In the genomic region with DNA sequence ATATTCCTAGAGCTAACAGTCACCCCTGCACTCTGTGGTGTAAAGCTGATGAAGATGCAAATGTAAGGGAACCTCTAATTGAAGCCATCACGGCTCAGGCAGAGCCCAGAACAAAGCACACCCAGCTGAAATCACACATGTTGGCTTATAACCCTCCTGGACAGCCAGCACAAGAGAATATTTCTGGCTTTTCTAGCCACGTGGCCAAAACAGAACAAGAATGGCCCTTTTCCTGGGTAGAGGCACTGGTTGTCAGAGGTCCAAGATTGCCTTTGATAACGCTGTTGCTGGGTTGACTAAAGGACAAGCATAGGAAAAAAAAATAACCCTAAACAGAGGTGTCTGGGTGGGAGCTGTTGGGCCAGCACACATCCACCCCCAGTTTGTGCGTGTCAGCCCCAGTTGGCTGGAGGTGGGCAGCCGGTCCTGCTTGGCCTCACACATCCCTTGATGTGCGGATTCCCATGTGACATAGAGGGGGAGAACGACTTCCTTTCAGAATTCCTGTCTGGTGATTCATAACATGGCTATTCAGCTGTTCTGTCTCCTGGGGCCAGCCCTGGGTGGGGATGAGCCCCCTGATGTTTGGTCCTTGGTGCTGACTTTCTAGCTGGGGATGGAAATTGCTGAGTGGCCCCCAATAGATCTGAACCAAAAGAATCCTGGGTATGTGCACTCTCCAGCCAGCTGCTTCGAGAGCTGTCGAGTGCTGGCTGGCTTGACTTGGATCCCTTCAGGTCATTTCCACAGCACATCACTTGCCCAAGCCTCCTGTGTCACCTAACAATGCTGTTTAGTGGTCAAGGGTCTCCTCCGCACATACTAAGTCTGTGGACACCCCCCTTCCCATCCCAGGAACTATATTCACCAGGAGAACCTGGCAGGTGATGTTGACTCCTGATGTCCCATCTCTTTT, we compare ENCODE assay signal across 9 mouse cellular contexts.
DNase-seq lines count a peak whose midpoint lies in the region.
"Had no signal": no experiment of that assay in that cellular context is flagged by ENCODE, and none has a peak within 500 bp of the region (broad histone marks: within the 10 kb centered on the region; RNA-seq: fewer than 3 reads in every experiment).

No protein-coding gene starts in this region.

- intact Hi-C loops in gastrocnemius, postnatal 14 days (cut with DNase I; ENCODE audit: low total_unique reads), result no loop called here

- peak; percentile 33 for DNase-seq in adipocyte (ENCODE audit: low spot score)
- DNase-seq in gastrocnemius, postnatal 14 days, result peak; percentile 21
- DNase-seq in heart, postnatal 4 days, result peak; percentile 56
- peak; percentile 61 for DNase-seq in lung, postnatal 10 days
- no peak for DNase-seq in cerebellum, postnatal 25 days
- DNase-seq in thymus, adult 18-20 months, result no peak
- DNase-seq in cerebellum, adult 11 months, result no peak
- no peak for DNase-seq in layer of hippocampus, adult 8-10 months (ENCODE audit: low spot score in 2 of 2)
- DNase-seq: midbrain, embryonic 14.5 days had no signal

Comparison
In these comparisons a context has a peak if more than half of its experiments do, and no peak if none do; other contexts are left out.
1. DNase-seq: peak in adipocyte (single experiment), gastrocnemius, postnatal 14 days (single experiment), heart, postnatal 4 days (single experiment) and lung, postnatal 10 days (single experiment); none in cerebellum, postnatal 25 days (0 of 2), thymus, adult 18-20 months (0 of 2), cerebellum, adult 11 months (single experiment) and layer of hippocampus, adult 8-10 months (0 of 2).